Mouse (Mus musculus): ENCODE data around the gene Fancg. TPM values are rescaled to one million over a fixed set of nuclear protein-coding genes. Genes with fewer than 3 reads are reported as not detected.
A peak's percentile ranks its signal among the peaks of the same experiment; 100 is the strongest.
"Not testable (repeated sequence)": the region's sequence is repeated elsewhere in the genome, so short reads cannot be mapped to it uniquely, and the experiment has no call there.

Fancg gene
- polyA plus RNA-seq, 1 experiment = 3.2 TPM

GRCm38 (mm10) chr4:43001272-43001671 is 9.0 kb downstream of the Fancg start:
- Histone ChIP-seq H3K79me2 (ENCODE audit: control insufficient read depth, insufficient read depth) (peaks cover 37% of the 10 kb centered on the region), H3K79me3 (ENCODE audit: low read depth) (peaks cover 32% of the 10 kb centered on the region), H3K4me3 (ENCODE audit: insufficient read depth, poor library complexity, severe bottlenecking) (no peak overlapping the region), H3ac (ENCODE audit: control insufficient read depth, insufficient read length, low read depth) (no peak overlapping the region), H3K27me3 (ENCODE audit: control insufficient read depth, insufficient read depth, insufficient read length) (no peaks in the 10 kb centered on the region), H3K36me3 (ENCODE audit: control insufficient read depth, insufficient read depth) (peaks cover 20% of the 10 kb centered on the region)
- no peak for TF ChIP-seq FOSL1 (IDR thresholded peaks at IDR 0.05; ENCODE audit: insufficient read depth, low read length, poor library complexity, severe bottlenecking)
- TF ChIP-seq MYOG (IDR thresholded peaks at IDR 0.05; ENCODE audit: control insufficient read depth, extremely low read depth, insufficient read length) = no peak
- no peak for TF ChIP-seq MYOD1 (IDR thresholded peaks at IDR 0.05; ENCODE audit: control insufficient read depth, insufficient read length, low read depth)
- TF ChIP-seq CEBPB (IDR thresholded peaks at IDR 0.05; ENCODE audit: low read depth) = no peak
- no peak for TF ChIP-seq MAX (IDR thresholded peaks at IDR 0.05)
- TF ChIP-seq CTCF (IDR thresholded peaks at IDR 0.05; ENCODE audit: control insufficient read depth, insufficient read depth, insufficient read length) = no peak
- TF ChIP-seq USF1 (IDR thresholded peaks at IDR 0.05; ENCODE audit: low read depth) = no peak

GRCm38 (mm10) chr4:43000141-43000986 is 9.9 kb downstream of the Fancg start, which contains the start of gene Vcp:
Vcp (minus strand) TSS chr4:43000507.
- H3K79me2 ChIP-seq (ENCODE audit: control insufficient read depth, insufficient read depth) = peaks cover 46% of the 10 kb centered on the region
- H3K79me3 ChIP-seq (ENCODE audit: low read depth) = peaks cover 38% of the 10 kb centered on the region

GRCm38 (mm10) chr4:42999451-43000140 is 10.7 kb downstream of the Fancg start:
- peaks cover 54% of the 10 kb centered on the region for H3K79me2 ChIP-seq (ENCODE audit: control insufficient read depth, insufficient read depth)
- H3K27me3 ChIP-seq (ENCODE audit: control insufficient read depth, insufficient read depth, insufficient read length) = no peaks in the 10 kb centered on the region
- H3K36me3 ChIP-seq (ENCODE audit: control insufficient read depth, insufficient read depth) = peaks cover 36% of the 10 kb centered on the region
- H3ac ChIP-seq (ENCODE audit: control insufficient read depth, insufficient read length, low read depth) = peak overlapping the region; percentile 98
- H3K79me3 ChIP-seq (ENCODE audit: low read depth) = peaks cover 43% of the 10 kb centered on the region
- TF ChIP-seq MYOG (IDR thresholded peaks at IDR 0.05; ENCODE audit: control insufficient read depth, extremely low read depth, insufficient read length) (no peak), USF1 (IDR thresholded peaks at IDR 0.05; ENCODE audit: low read depth) (peak; percentile 86), MAX (IDR thresholded peaks at IDR 0.05) (peak; percentile 76), CTCF (IDR thresholded peaks at IDR 0.05; ENCODE audit: control insufficient read depth, insufficient read depth, insufficient read length) (peak; percentile 65)
- peak overlapping the region; percentile 89 for H3K4me3 ChIP-seq (ENCODE audit: insufficient read depth, poor library complexity, severe bottlenecking)

More at GRCm38 (mm10) chr4:43000141-43000986, 9.9 kb downstream of the Fancg start, which contains the start of gene Vcp:
- peaks cover 29% of the 10 kb centered on the region for H3K36me3 ChIP-seq (ENCODE audit: control insufficient read depth, insufficient read depth)
- H3K4me3 ChIP-seq (ENCODE audit: insufficient read depth, poor library complexity, severe bottlenecking) = peak within 1 kb of the TSS; percentile 89
- H3ac ChIP-seq (ENCODE audit: control insufficient read depth, insufficient read length, low read depth) = peak within 1 kb of the TSS; percentile 98
- not testable (repeated sequence) for H3K27me3 ChIP-seq (ENCODE audit: control insufficient read depth, insufficient read depth, insufficient read length)

- Histone ChIP-seq H3K27me3 (ENCODE audit: control insufficient read depth, insufficient read depth, insufficient read length) (no peaks in the 10 kb centered on the region), H3K4me3 (ENCODE audit: insufficient read depth, poor library complexity, severe bottlenecking) (peak overlapping the region; percentile 89), H3K79me3 (ENCODE audit: low read depth) (peaks cover 49% of the 10 kb centered on the region), H3K79me2 (ENCODE audit: control insufficient read depth, insufficient read depth) (peaks cover 69% of the 10 kb centered on the region), H3ac (ENCODE audit: control insufficient read depth, insufficient read length, low read depth) (no peak overlapping the region), H3K36me3 (ENCODE audit: control insufficient read depth, insufficient read depth) (peaks cover 52% of the 10 kb centered on the region)
- TF ChIP-seq CTCF (IDR thresholded peaks at IDR 0.05; ENCODE audit: control insufficient read depth, insufficient read depth, insufficient read length) (no peak), FOSL1 (IDR thresholded peaks at IDR 0.05; ENCODE audit: insufficient read depth, low read length, poor library complexity, severe bottlenecking) (no peak)
Observed at GRCm38 (mm10) chr4:42998022-42998421, 12.3 kb downstream of the Fancg start.

DNA sequence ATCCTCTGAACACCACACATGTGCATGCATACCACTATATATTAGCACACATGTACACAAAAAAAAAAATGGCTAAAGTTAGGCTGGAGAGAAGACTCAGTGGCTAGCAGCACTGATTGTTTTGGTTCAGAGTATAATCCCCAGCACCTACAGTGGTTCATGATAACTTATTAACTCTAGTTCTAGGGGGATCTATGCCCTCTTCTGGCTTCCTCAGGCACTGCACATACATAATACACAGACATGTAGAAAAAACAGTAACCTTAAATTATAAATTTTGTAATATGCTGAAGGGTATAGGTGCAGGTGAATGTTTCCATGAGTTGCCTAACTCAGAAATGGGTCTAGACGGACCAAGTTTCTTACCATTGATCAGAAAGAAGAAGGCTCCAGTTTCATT is 22.0 kb downstream of the Fancg start:
- Histone ChIP-seq H3K79me2 (ENCODE audit: control insufficient read depth, insufficient read depth) (peaks cover 41% of the 10 kb centered on the region), H3K36me3 (ENCODE audit: control insufficient read depth, insufficient read depth) (peaks cover 97% of the 10 kb centered on the region), H3K4me3 (ENCODE audit: insufficient read depth, poor library complexity, severe bottlenecking) (no peak overlapping the region), H3K79me3 (ENCODE audit: low read depth) (peaks cover 19% of the 10 kb centered on the region), H3K27me3 (ENCODE audit: control insufficient read depth, insufficient read depth, insufficient read length) (no peaks in the 10 kb centered on the region), H3ac (ENCODE audit: control insufficient read depth, insufficient read length, low read depth) (no peak overlapping the region)
- TF ChIP-seq MYOD1 (IDR thresholded peaks at IDR 0.05; ENCODE audit: control insufficient read depth, insufficient read length, low read depth) = no peak
- TF ChIP-seq MYOG (IDR thresholded peaks at IDR 0.05; ENCODE audit: control insufficient read depth, extremely low read depth, insufficient read length) = no peak
- TF ChIP-seq MAX (IDR thresholded peaks at IDR 0.05) = no peak
- no peak for TF ChIP-seq CTCF (IDR thresholded peaks at IDR 0.05; ENCODE audit: control insufficient read depth, insufficient read depth, insufficient read length)
- no peak for TF ChIP-seq FOSL1 (IDR thresholded peaks at IDR 0.05; ENCODE audit: insufficient read depth, low read length, poor library complexity, severe bottlenecking)
- no peak for TF ChIP-seq CEBPB (IDR thresholded peaks at IDR 0.05; ENCODE audit: low read depth)
- no peak for TF ChIP-seq USF1 (IDR thresholded peaks at IDR 0.05; ENCODE audit: low read depth)

GRCm38 (mm10) chr4:42980467-42980866 is 29.8 kb downstream of the Fancg start:
- H3K36me3 ChIP-seq (ENCODE audit: control insufficient read depth, insufficient read depth) = peaks cover 82% of the 10 kb centered on the region
- H3K27me3 ChIP-seq (ENCODE audit: control insufficient read depth, insufficient read depth, insufficient read length); H3ac ChIP-seq (ENCODE audit: control insufficient read depth, insufficient read length, low read depth): not testable (repeated sequence)

More at GRCm38 (mm10) chr4:42980467-42980866, 29.8 kb downstream of the Fancg start:
- not testable (repeated sequence) for H3K4me3 ChIP-seq (ENCODE audit: insufficient read depth, poor library complexity, severe bottlenecking); H3K79me3 ChIP-seq (ENCODE audit: low read depth); H3K79me2 ChIP-seq (ENCODE audit: control insufficient read depth, insufficient read depth)

Data from C2C12 (cell line).